ENCODE assay signal across 21 mouse cellular contexts in genomic region chr6:56848974-56849373, GRCm38 (mm10).
"Had no signal": no experiment of that assay in that cellular context is flagged by ENCODE, and none has a peak within 500 bp of the region (broad histone marks: within the 10 kb centered on the region; RNA-seq: fewer than 3 reads in every experiment).

No protein-coding gene starts in this region.

- H3K27me3 ChIP-seq: limb, embryonic 12.5 days; limb, embryonic 15.5 days; megakaryocyte, embryonic 14.5 days; midbrain, embryonic 13.5 days; neural tube, embryonic 12.5 days; neural tube, embryonic 15.5 days had no signal

- H3K36me3 ChIP-seq: midbrain, embryonic 13.5 days; neural tube, embryonic 12.5 days; neural tube, embryonic 15.5 days had no signal

- H3K4me2 ChIP-seq: limb, embryonic 12.5 days; limb, embryonic 15.5 days; liver, embryonic 11.5 days; lung, embryonic 14.5 days; midbrain, embryonic 13.5 days; neural tube, embryonic 12.5 days; neural tube, embryonic 15.5 days had no signal

- H3K4me1 ChIP-seq: limb, embryonic 12.5 days; limb, embryonic 15.5 days; midbrain, embryonic 10.5 days; midbrain, embryonic 13.5 days; neural tube, embryonic 12.5 days; neural tube, embryonic 15.5 days had no signal

- H3K9me3 ChIP-seq: limb, embryonic 12.5 days; limb, embryonic 15.5 days; megakaryocyte, embryonic 14.5 days; midbrain, embryonic 10.5 days; midbrain, embryonic 13.5 days; neural tube, embryonic 12.5 days; neural tube, embryonic 15.5 days had no signal

- DNase-seq: kidney, adult 18-20 months; kidney, adult 9 months; kidney, postnatal 14 days; kidney, postnatal 4 days; left cerebral cortex, postnatal 4 days; liver, postnatal 0 days; lung, embryonic 14.5 days; right cerebral cortex, postnatal 25 days; spleen, adult 18-20 months; thymus, adult 2 months; thymus, postnatal 14 days; thymus, postnatal 4 days had no signal

- H3K9ac ChIP-seq: limb, embryonic 12.5 days; limb, embryonic 15.5 days; liver, embryonic 14.5 days; liver, postnatal 0 days; lung, embryonic 14.5 days; midbrain, embryonic 13.5 days; neural tube, embryonic 12.5 days; neural tube, embryonic 15.5 days had no signal

- ATAC-seq: liver, postnatal 0 days; midbrain, embryonic 13.5 days had no signal

- H3K27ac ChIP-seq: limb, embryonic 12.5 days; limb, embryonic 15.5 days; liver, embryonic 14.5 days; midbrain, embryonic 10.5 days; midbrain, embryonic 13.5 days; neural tube, embryonic 12.5 days; neural tube, embryonic 15.5 days had no signal

- H3K4me3 ChIP-seq: limb, embryonic 12.5 days; limb, embryonic 15.5 days; megakaryocyte, embryonic 14.5 days; midbrain, embryonic 10.5 days; midbrain, embryonic 13.5 days; neural tube, embryonic 12.5 days; neural tube, embryonic 15.5 days had no signal
